Mouse (Mus musculus) hindbrain, embryonic 12.5 days (tissue): ENCODE measurements around the gene Fars2. TPM values are rescaled to one million over a fixed set of nuclear protein-coding genes. Genes with fewer than 3 reads are reported as not detected.

Experiments
- ATAC-seq: fragments of 200-750 bp; cut with Nextera tagmentation; 2 replicates; pipeline ENCODE4 v1.8.0; 2017; ENCODE audit warnings: moderate TSS enrichment; ENCODE audit not compliant: low FRiP score
- H3K27ac ChIP-seq: fragments of 300-500 bp; sonication (generic); 2 replicates; pipeline ENCODE4 v1.5.1; 2016; ENCODE audit warnings: mild to moderate bottlenecking
- H3K27me3 ChIP-seq: fragments of 300-500 bp; sonication (generic); 2 replicates; pipeline ENCODE4 v1.6.1; 2016; ENCODE audit warnings: mild to moderate bottlenecking
- H3K36me3 ChIP-seq: fragments of 300-500 bp; sonication (generic); 2 replicates; pipeline ENCODE4 v1.6.1; 2016; ENCODE audit warnings: mild to moderate bottlenecking
- H3K4me1 ChIP-seq: fragments of 300-500 bp; sonication (generic); 2 replicates; pipeline ENCODE4 v1.6.1; 2016
- H3K4me2 ChIP-seq: fragments of 300-500 bp; sonication (generic); replicated peaks from 2 replicates; pipeline ENCODE4 v1.6.1; 2016; ENCODE audit warnings: mild to moderate bottlenecking
- H3K4me3 ChIP-seq: fragments of 300-500 bp; sonication (generic); 2 replicates; pipeline ENCODE4 v1.5.1; 2016; ENCODE audit warnings: mild to moderate bottlenecking
- H3K9ac ChIP-seq: fragments of 300-500 bp; sonication (generic); 2 replicates; pipeline ENCODE4 v1.6.1; 2016; ENCODE audit warnings: mild to moderate bottlenecking, moderate library complexity
- H3K9me3 ChIP-seq: fragments of 300-500 bp; sonication (generic); replicated peaks from 2 replicates; pipeline ENCODE4 v1.6.1; 2016; ENCODE audit warnings: mild to moderate bottlenecking
- WGBS: fragments of 180-500 bp; shearing (Covaris S2); methylation state at CpG from one replicate; pipeline ENCODE4 v1.1.7; 2016; 5-methylcytosine and 5-hydroxymethylcytosine counted together
- polyA plus RNA-seq: library from polyadenylated mRNA; unstranded; fragments of >200 nt; fragmentation: Nextera tagmentation; extraction: Ambion mirVana; gene quantifications from 2 replicates; pipeline ENCODE4 v1.2.1, GENCODE M21; 2016

Fars2 gene
- polyA plus RNA-seq, 1 experiment from 2014 or later = 27.8 TPM

DNA sequence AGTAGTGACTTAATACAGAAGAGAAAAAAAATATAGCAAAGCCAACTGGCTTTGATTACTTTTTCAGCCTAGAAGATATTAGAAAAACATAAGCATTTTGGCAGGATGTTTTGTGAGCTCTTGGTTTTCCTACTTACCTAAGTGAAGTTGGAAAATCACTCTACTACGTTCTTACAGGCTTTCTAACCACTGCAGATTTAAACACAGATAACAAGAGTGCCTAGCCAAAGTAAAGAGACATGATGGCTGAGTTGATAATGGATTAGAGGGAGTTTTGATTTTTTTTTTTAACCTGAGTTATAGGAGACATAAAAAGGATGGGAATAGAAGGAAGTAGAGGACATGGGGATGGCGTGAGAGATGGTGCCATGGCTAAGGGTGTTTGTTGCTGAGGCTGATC, 350.6 kb downstream of the Fars2 start:
- H3K4me1 ChIP-seq = peaks cover 5% of the 10 kb centered on the region
- H3K4me2 ChIP-seq = no peak overlapping the region
- H3K4me3 ChIP-seq = no peak overlapping the region
- H3K9ac ChIP-seq = no peak overlapping the region
- ATAC-seq = no peak
- WGBS = 86% methylated on average over 2 of the region's 2 CpGs
- H3K36me3 ChIP-seq = no peaks in the 10 kb centered on the region
- H3K27me3 ChIP-seq = no peaks in the 10 kb centered on the region
- no peaks in the 10 kb centered on the region for H3K9me3 ChIP-seq
- no peak overlapping the region for H3K27ac ChIP-seq

DNA sequence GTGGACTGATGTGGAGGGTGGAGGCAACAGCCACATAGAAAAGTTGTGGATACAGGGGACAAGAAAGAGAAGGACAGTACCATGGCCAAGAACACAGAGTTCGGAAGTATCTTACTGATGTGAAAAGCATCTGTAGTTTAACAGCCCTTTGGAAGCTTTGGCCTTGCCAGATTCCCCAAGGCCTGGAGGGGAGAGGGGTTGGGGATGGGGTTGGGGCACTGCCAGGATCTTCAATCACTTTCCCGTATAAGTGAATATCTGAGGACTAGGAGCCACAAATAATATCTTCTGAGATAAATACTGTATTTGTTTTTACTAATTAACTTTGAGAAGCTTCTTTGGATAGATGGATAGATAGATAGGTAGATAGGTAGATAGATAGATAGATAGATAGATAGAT, 351.8 kb downstream of the Fars2 start:
- no peaks in the 10 kb centered on the region for H3K36me3 ChIP-seq
- no peak overlapping the region for H3K9ac ChIP-seq
- 95% methylated on average over 2 of the region's 2 CpGs for WGBS
- no peak overlapping the region for H3K4me3 ChIP-seq
- no peak for ATAC-seq
- H3K4me2 ChIP-seq = no peak overlapping the region
- H3K27ac ChIP-seq = no peak overlapping the region
- no peaks in the 10 kb centered on the region for H3K9me3 ChIP-seq
- peaks cover 5% of the 10 kb centered on the region for H3K4me1 ChIP-seq
- H3K27me3 ChIP-seq = no peaks in the 10 kb centered on the region

DNA sequence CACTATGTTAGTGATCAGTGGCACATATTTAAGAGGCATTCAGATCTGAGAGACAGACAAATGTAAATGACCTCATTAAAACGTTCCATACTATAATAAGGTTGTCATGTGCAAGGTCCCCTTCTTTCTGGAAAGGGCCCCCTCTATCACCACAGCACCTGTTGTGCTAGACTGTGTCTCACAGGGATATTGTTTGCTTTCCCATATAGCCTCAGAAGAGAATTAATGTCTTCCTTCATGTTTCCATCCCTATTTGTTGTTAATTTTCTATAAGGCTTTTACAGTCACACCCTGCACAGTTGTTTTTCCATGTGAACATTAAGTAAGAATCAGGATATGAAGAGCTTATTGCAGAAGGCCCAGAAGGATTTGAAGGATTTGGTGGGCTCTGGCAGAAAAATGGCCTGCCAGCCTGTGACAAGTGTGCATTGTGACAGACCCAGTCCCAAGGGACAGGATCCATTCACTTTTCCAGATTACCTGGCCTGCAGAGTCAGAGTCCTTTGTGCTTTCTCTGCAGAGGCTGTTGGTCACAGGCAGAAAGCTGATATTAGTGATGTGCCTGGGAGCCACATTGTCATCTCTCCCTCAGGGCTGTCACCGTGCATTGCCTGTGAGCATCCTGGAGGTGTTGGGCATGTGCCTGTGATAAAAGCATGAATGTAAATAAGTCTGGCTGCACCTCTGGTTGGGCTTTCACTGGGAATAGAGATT, 352.4 kb downstream of the Fars2 start:
- Histone ChIP-seq H3K4me1 (peaks cover 5% of the 10 kb centered on the region), H3K4me2 (no peak overlapping the region), H3K4me3 (no peak overlapping the region), H3K9ac (no peak overlapping the region), H3K27ac (no peak overlapping the region), H3K27me3 (no peaks in the 10 kb centered on the region), H3K9me3 (no peaks in the 10 kb centered on the region), H3K36me3 (no peaks in the 10 kb centered on the region)
- 67% methylated on average over 2 of the region's 2 CpGs for WGBS
- ATAC-seq = no peak

DNA sequence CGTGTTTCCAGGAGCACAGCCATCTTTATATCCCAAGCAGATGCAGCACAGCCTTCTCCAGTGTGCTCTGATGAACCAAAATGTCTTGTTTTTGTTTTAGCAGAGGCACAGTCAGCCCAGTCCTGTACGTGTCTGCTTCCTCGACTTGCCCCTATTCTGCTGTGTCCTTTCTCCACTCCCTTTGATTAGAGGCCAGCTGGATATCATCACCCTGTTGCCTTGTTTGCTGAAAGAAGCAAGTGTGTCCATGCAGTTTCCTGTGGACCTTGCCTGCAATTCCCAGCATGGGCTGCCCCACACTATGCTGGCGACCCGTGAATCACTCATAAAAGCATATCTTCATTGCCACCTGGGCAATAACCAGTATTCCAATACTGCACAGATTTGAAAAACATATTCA, 360.4 kb downstream of the Fars2 start:
- H3K27ac ChIP-seq = no peak overlapping the region
- no peak overlapping the region for H3K9ac ChIP-seq
- no peaks in the 10 kb centered on the region for H3K27me3 ChIP-seq
- H3K36me3 ChIP-seq = no peaks in the 10 kb centered on the region
- no peaks in the 10 kb centered on the region for H3K9me3 ChIP-seq
- no peaks in the 10 kb centered on the region for H3K4me1 ChIP-seq
- ATAC-seq = no peak
- no peak overlapping the region for H3K4me3 ChIP-seq
- WGBS = 73% methylated on average over 5 of the region's 5 CpGs
- H3K4me2 ChIP-seq = no peak overlapping the region

DNA sequence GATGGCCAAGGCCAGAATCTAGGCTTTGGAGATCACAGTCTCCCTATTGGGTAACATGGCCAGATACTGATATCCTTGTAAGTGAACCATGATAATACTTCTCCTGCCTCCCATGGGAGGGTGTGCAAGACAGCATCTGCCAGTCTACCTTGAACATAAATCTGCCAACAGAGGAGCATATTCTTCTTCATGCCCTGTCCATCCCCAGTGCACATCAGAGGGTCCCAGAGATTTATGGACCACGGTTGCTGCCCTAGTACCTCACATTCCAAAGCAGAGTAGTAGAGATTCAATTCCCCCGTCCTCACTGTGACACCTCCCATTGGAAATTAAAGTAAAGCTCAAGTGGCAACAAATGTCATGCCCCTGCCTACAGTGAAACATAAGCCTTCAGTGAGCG, 361.0 kb downstream of the Fars2 start:
- Histone ChIP-seq H3K27ac (no peak overlapping the region), H3K9me3 (no peaks in the 10 kb centered on the region), H3K4me3 (no peak overlapping the region), H3K36me3 (no peaks in the 10 kb centered on the region), H3K27me3 (no peaks in the 10 kb centered on the region), H3K4me1 (no peaks in the 10 kb centered on the region), H3K4me2 (no peak overlapping the region), H3K9ac (no peak overlapping the region)
- no peak for ATAC-seq
- 74% methylated on average over 3 of the region's 3 CpGs for WGBS

DNA sequence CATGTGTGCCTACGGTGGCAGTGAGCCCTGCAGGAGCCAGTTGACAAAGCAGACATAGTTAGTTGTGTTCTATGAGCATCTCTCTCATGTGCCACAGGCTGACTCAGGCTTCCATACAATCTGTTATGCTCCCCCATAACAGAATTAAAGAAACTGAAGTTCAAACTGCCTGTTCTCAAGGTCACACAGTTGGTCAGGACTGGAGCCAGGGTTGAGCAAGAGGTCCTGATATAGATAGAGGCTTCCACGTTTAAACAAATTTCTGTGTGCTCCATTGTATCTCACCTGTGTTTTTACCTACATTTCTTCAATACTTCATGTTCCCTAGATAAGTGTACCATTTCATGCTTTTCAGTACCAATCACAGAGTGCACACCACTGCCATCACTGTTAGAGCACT, 362.9 kb downstream of the Fars2 start:
- H3K4me1 ChIP-seq = no peaks in the 10 kb centered on the region
- no peaks in the 10 kb centered on the region for H3K27me3 ChIP-seq
- H3K9ac ChIP-seq = no peak overlapping the region
- H3K27ac ChIP-seq = no peak overlapping the region
- H3K4me3 ChIP-seq = no peak overlapping the region
- H3K36me3 ChIP-seq = no peaks in the 10 kb centered on the region
- ATAC-seq = no peak
- H3K9me3 ChIP-seq = no peaks in the 10 kb centered on the region
- 96% methylated on average over 2 of the region's 2 CpGs for WGBS
- H3K4me2 ChIP-seq = no peak overlapping the region

DNA sequence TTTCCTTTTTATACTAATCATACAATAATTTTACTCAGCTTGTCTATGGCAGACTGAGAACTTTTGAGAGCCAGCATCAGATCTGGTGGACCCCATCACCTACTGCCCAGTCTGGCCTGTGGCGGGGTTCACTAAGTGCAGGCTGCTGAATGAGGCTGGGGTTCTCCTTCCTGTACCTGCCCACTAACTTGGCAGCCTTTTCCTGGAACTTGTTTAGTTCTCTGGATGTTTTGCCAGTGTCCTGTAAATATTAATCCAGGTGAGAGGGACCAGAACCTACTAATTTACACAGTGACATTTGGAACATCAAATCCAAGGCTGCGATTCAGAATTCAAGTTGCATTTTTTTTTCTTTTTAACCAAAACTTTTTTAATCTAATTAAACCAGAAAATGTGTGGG, 367.2 kb downstream of the Fars2 start:
- H3K36me3 ChIP-seq = no peaks in the 10 kb centered on the region
- H3K27ac ChIP-seq = no peak overlapping the region
- ATAC-seq = no peak
- no peaks in the 10 kb centered on the region for H3K9me3 ChIP-seq
- no peak overlapping the region for H3K4me3 ChIP-seq
- no peak overlapping the region for H3K4me2 ChIP-seq
- no peaks in the 10 kb centered on the region for H3K4me1 ChIP-seq
- WGBS = 91% methylated on average over 2 of the region's 2 CpGs
- H3K27me3 ChIP-seq = no peaks in the 10 kb centered on the region
- no peak overlapping the region for H3K9ac ChIP-seq

DNA sequence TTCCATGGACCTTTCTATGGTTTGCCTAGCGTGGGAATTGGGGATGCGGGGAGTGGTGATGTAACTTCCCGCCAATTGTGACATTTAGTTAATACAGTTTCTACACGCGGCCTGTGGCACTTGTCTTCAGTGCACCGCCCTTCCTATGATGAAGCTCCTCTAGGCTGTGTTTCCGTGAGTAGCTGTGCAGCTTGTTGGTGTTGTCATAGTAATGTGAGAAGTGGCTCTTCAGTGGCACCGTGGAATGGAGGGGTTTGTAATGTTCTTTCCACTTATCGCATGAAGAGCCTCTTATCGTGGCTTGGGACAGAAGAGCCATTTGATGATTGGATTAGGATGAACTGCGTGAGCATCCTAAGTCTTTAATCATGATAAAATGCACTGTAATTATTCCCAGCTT, 369.5 kb downstream of the Fars2 start:
- Histone ChIP-seq H3K27ac (no peak overlapping the region), H3K27me3 (no peaks in the 10 kb centered on the region), H3K9me3 (no peaks in the 10 kb centered on the region), H3K4me3 (no peak overlapping the region), H3K4me2 (no peak overlapping the region), H3K4me1 (0 out of 2 replicates have a peak, but pooled peaks cover 4% of the 10 kb centered on the region), H3K36me3 (no peaks in the 10 kb centered on the region), H3K9ac (no peak overlapping the region)
- WGBS = 92% methylated on average over 11 of the region's 11 CpGs
- ATAC-seq = no peak

DNA sequence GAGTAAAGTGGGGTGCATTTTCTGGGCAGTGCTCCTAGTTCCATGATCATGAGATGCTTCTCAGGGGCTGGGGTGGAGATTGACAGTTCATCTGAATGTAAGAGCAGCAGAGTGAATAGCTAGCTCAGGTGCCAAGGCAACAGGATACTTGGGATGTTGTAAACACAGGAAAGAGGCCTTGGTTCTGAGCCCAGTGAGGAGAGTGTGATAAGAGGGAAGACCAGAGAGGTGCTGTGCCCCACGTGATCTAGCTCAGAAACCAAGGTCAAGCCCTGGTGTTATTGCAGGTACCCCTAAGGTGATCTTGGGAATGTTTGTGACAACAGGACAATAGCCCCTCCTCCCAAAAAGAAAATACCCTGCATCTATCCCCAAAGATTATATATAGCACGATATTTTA, 372.2 kb downstream of the Fars2 start:
- WGBS = 84% methylated on average over 2 of the region's 2 CpGs
- no peaks in the 10 kb centered on the region for H3K27me3 ChIP-seq
- no peaks in the 10 kb centered on the region for H3K9me3 ChIP-seq
- peaks cover 6% of the 10 kb centered on the region; the same call in 1 of the 2 replicates for H3K4me1 ChIP-seq
- no peak overlapping the region for H3K27ac ChIP-seq
- H3K36me3 ChIP-seq = no peaks in the 10 kb centered on the region
- ATAC-seq = no peak
- H3K4me2 ChIP-seq = no peak overlapping the region
- no peak overlapping the region for H3K4me3 ChIP-seq
- H3K9ac ChIP-seq = no peak overlapping the region

DNA sequence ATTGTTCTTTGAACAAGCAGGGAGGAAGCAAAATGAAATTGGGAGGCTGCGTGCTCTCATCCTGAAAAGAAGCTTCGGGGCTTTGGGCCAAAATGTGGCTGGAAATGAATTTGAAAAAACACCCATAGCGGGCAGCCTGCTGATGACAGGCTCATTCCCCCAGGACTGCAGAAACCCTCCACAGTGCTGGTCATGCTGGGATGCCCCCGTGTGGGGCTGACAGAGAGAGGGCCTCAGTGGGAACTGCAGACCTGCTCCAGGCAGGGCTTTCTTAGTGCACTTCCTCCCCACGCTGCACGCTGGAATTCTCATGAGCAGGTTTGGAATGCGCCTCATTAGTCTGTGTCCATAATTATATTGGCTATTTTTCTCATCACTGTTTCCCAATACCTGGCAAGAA, 373.4 kb downstream of the Fars2 start:
- ATAC-seq = no peak

DNA sequence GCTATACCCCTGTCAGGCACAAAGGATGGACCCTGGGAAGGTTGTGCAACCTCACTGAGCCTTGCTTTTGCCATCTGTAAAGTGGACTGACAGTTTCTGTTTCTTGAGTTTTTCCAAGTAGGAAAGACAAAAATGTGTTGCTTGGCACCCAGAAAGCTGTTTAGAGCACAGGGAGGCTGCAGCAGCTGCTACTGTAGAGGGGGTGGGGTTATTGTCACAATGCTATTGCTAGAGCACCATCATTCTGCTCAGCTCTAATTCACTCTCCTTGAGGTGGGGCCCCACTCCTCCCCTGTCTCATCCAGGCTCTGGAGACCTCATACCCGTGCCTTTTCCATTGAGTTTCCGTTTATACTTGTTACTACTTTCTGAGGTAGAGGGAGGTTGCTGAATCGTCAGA, 375.2 kb downstream of the Fars2 start:
- Histone ChIP-seq H3K36me3 (no peaks in the 10 kb centered on the region), H3K27ac (no peak overlapping the region), H3K9me3 (no peaks in the 10 kb centered on the region), H3K4me2 (no peak overlapping the region), H3K4me3 (no peak overlapping the region), H3K27me3 (no peaks in the 10 kb centered on the region), H3K4me1 (peaks cover 6% of the 10 kb centered on the region; the same call in 1 of the 2 replicates), H3K9ac (no peak overlapping the region)
- no peak for ATAC-seq
- WGBS = 85% methylated on average over 3 of the region's 3 CpGs

More for the DNA sequence above, 373.4 kb downstream of the Fars2 start:
- Histone ChIP-seq H3K4me3 (no peak overlapping the region), H3K4me1 (peaks cover 6% of the 10 kb centered on the region; the same call in 1 of the 2 replicates), H3K4me2 (no peak overlapping the region), H3K9ac (no peak overlapping the region), H3K9me3 (no peaks in the 10 kb centered on the region), H3K27me3 (no peaks in the 10 kb centered on the region), H3K36me3 (no peaks in the 10 kb centered on the region), H3K27ac (no peak overlapping the region)
- 46% methylated on average over 7 of the region's 7 CpGs for WGBS

DNA sequence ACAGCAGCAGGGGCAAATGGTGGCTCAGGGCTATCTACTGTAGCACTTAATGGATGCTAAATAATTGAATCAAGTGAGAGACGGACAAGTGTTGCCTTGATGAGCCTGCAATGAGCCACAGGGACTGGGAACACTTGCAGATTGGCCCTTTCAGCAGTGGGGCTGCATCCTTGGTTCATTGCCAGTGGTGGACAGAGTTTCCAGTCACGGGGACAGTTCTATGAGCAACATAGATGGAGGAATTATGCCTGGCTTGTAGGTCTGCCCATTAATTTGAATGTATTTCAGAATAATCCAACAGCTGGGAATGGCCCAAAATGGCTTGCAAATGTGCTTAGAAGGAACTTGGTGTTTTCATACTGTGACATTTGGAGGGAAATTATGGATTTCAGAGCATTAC, 376.1 kb downstream of the Fars2 start:
- no peak overlapping the region for H3K4me3 ChIP-seq
- no peak overlapping the region for H3K9ac ChIP-seq
- H3K27me3 ChIP-seq = no peaks in the 10 kb centered on the region
- no peak for ATAC-seq
- 57% methylated on average over 2 of the region's 2 CpGs for WGBS
- H3K27ac ChIP-seq = no peak overlapping the region
- peaks cover 6% of the 10 kb centered on the region; the same call in 1 of the 2 replicates for H3K4me1 ChIP-seq
- H3K36me3 ChIP-seq = no peaks in the 10 kb centered on the region
- H3K4me2 ChIP-seq = no peak overlapping the region
- H3K9me3 ChIP-seq = no peaks in the 10 kb centered on the region

DNA sequence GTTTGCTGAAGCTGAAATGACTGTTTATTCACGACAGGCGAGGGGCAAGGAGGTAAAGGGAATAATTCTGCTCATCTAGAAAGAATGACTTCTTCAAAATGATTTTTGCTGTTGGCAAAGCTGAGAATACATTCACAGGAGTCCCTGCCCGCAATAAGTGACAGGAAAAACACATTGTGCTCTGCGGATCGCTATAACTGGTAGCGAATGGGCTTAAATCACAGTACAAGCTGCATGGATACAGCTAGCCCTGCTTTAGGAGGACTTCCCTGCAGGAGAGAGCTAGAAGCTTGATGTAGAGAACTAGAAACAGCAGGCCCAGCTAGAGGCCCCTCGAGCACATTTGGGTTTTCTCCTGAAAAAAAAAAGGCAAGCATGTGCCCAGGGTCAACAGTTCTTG, 376.6 kb downstream of the Fars2 start:
- H3K27ac ChIP-seq = no peak overlapping the region
- peaks cover 6% of the 10 kb centered on the region; the same call in 1 of the 2 replicates for H3K4me1 ChIP-seq
- H3K27me3 ChIP-seq = no peaks in the 10 kb centered on the region
- H3K4me2 ChIP-seq = no peak overlapping the region
- 91% methylated on average over 7 of the region's 7 CpGs for WGBS
- H3K4me3 ChIP-seq = no peak overlapping the region
- no peak for ATAC-seq
- no peaks in the 10 kb centered on the region for H3K36me3 ChIP-seq
- no peaks in the 10 kb centered on the region for H3K9me3 ChIP-seq
- no peak overlapping the region for H3K9ac ChIP-seq
